Mouse (Mus musculus): ENCODE measurements at regions not wholly inside any gene's neighbourhood (a gene's known extent, or its start where the extent isn't known, plus 50 kb on each side); places are given as distances from the start of the nearest gene placed in this dataset.

- no peak for DNase-seq (ENCODE audit: low spot score)
These were observed 52.6 kb upstream of the Klf14 start for GRCm38 (mm10) chr6:31011407-31012020.

- DNase-seq (ENCODE audit: low spot score), result no peak
These were observed 57.7 kb upstream of the Klf14 start for GRCm38 (mm10) chr6:31016566-31016965.

DNA sequence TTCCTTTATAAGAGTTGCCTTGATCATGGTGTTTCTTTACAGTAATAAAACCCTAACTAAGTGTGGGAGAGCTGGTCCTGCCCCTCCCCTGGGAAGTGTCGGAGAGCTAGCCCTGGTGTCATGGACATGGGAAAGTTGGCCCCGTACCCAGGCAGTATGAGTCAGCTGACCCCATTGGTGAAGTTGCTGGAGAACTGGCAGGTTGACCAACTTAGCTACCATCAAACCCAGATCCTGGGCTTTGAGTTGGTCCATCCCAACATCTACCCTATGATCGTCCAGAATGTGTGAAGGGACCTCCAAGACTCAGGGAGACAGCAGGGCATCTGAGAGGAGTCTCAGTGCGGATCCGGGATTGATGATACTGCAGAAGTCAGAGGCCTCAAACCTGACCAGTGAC, 62.9 kb upstream of the Klf14 start:
- DNase-seq (ENCODE audit: low spot score), result no peak

DNA sequence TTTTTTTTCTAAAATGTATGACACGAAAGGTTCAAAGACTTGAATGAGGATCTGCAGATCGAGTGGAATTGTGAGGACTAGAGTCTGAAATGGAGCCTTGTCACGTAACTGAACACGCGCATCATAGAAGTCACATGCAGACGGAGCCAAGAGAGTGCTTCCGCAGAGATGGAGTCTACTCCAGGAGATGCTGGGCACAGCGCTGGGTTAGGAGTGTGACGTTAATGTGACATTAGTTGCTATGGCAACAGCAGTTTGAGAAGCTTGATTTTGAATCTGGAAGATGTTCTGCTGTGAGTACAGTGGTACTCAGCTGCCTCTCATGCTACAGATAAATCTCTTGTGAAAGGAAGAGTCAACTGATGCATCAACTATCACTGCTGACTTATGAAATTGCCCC, 70.9 kb upstream of the Klf14 start:
- DNase-seq (ENCODE audit: low spot score), result no peak

DNA sequence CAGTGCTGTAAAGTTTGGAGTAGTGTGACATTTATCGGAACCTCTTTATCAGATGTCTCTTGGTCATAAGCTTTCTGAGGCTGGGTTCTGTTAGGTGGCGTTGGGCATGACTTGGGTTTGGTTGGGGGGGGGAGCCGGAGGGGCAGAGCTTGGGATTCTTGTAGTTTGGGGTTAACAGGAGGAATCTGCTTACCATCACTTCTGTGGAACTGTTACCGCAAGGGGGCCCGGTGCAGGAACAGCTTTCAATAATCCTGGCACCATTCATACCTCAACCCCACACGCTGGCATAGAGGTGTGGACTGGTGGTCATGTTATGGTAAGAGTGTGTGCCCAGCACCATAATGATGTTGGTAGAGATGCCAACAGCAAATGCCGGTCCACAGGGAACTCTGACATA, 72.1 kb upstream of the Klf14 start:
- no peak for DNase-seq (ENCODE audit: low spot score)

DNA sequence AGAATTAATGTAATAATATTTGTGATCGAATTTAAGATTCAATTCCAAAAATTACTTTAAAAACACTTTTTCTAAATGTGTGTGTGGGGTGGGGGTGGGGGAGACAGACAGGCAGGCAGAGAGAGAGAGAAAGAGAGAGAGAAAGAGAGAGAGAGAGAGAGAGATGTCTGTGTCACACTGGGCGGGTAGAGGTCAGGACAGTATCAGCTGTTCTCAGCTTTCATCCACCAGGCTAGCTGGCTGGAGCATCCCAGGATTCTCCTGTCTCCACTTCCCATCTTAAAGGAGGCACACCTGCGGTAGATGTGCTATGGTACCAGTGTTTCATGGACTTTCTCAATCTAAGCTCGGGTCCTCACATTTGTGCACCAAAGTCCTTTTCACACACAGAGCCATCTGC, 73.3 kb upstream of the Klf14 start:
- no peak for DNase-seq (ENCODE audit: low spot score)

DNA sequence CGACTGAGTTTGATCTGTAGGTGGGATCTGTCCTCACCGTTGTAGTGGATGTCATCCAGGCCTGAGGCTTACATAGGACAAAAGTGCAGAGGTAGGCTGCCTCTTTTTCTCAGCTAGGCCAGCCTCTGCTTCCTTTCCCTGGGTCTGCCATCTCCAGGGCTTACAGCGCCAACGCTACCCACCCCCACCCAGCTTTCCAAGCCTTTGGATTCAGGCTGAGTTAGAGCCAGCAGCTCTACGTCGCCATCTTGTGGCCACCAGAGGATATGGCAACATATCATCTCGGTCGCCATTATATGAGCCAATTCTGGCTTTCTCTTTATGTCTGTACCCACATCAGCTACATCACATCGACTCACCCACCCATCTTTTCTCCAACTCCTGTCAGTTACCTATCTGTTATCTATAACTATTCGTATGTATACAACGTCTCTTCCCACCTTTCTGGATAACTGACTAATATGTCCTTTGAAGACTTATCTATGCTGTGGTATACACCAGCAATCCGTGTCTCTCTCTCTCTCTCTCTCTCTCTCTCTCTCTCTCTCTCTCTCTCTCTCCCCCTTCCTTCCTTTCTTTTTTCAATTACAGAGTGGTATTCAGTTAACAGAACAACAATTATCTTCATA, 74.2 kb upstream of the Klf14 start:
- DNase-seq (ENCODE audit: low spot score), result peak; percentile 81

- no peak for DNase-seq (ENCODE audit: low spot score)
These were observed 75.9 kb upstream of the Klf14 start for GRCm38 (mm10) chr6:31034796-31035195.

GRCm38 (mm10) chr6:31037801-31038395, 79.0 kb upstream of the Klf14 start:
- no peak for DNase-seq (ENCODE audit: low spot score)

GRCm38 (mm10) chr6:31038445-31038844, 79.6 kb upstream of the Klf14 start:
- peak; percentile 73 for DNase-seq (ENCODE audit: low spot score)

- no peak for DNase-seq (ENCODE audit: low spot score)
These were observed 80.6 kb upstream of the Klf14 start for GRCm38 (mm10) chr6:31039485-31039884.

GRCm38 (mm10) chr6:31040783-31041182, 81.9 kb upstream of the Klf14 start:
- no peak for DNase-seq (ENCODE audit: low spot score)

DNA sequence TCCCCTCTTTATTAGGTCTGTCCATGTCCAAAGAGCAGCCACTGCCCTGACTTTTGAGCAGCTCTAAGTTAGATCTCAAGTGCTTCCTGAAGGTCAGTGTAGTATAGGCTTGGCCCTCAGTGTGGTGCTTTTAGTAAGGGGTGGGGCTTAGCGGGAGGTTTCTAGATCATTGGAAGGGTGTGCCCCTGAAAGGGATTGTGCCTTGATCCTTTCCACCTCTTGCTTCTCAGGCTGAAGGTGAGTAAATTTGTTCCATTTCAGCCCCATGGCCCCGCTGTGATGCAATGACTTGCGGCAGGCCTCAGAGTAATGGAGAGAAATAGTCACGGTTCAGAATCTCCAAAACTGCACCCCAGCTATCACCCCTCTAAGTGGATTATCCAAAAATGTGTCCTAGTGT, 84.5 kb upstream of the Klf14 start:
- DNase-seq (ENCODE audit: low spot score), result no peak

DNA sequence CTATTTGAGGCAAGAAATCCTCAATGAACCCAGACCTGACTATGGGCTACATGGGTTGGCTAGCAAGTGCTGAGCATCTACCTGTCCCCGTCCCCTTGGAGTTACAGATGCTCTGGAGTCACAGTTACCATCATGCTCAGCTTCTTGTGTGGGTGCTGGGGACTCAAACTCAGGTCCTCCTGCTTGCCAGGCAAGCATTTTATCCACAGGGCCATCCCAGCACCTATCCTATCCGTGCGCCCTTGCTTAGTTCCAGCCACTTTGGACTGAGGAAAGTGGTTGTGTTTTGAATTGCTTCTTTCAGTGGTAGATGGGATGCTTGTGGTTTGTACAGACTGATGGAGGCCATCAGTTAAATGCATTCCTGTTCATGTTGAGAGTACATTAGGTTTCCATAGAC, 85.0 kb upstream of the Klf14 start:
- DNase-seq (ENCODE audit: low spot score), result no peak

DNA sequence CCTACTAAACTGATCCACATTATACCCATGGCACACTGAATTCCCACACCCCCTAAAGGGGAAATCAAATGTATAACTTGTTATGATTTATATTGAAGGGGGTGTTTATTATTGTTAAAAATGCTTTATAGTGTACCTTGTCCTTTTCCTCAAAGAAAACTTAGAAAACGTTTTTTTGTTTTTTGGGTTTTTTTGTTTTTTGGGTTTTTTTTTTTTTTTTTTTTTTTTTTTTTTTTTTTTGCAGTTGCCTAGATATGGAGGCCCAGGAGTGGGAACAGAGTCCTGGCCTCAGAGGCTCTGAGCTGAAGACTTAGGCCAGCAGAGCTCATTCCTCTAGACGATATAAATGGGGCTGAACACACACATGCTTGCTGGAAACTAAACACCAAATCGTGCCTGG, 87.3 kb upstream of the Klf14 start:
- DNase-seq (ENCODE audit: low spot score), result no peak

DNA sequence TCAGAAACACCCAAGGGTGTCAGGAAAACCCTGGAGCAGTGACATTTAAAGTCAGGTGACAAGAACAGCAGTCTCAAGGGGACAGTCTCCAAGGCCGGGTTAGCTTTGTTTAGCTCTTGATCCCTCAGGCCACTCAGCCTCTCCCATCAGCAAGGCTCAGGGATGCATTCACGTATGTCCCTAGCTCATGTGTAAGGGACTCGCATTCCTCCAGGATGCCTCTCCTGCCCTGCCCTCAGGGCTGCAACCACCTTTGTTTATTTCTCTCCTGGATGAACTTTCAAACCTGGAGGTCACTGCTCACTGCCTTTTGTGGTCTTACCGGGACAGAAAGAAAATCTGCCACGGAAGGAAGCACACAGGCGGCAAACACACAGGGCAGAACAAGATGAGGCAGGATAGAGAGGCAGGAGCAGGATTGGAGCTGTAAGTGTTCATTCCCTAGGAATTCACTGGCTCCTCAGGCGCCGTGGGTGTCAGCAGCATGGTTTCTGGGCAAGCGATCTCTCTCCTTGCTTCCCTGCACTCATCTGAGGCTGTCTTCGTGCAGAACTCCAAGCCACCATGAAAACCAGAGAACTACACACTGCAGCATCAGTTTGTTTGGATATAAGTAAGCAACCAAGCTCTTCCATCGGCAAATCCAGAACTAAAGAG, 90.2 kb upstream of the Klf14 start:
- no peak for DNase-seq (ENCODE audit: low spot score)

GRCm38 (mm10) chr6:31050831-31051230, 92.0 kb upstream of the Klf14 start:
- DNase-seq (ENCODE audit: low spot score), result no peak

DNA sequence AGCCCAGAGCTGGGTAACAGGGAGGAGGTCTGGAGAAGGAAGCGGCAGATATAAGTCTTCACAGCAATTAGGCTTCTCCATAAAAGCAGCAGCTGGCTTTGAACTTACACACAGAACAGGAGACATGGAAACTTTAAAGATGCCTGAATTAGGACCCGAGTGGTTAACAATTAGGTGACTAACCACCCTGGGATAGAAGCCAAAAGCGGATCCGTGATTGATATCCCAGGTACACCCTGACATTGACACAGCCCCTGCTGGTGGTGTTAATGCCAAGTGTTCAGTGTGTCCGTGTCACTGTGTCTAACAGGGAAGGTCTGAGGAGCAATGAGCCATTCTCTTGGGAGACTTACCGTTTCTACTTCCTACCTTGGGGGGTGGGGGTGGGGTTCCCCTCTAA, 92.9 kb upstream of the Klf14 start:
- DNase-seq (ENCODE audit: low spot score), result no peak

GRCm38 (mm10) chr6:31053003-31053402, 94.1 kb upstream of the Klf14 start:
- DNase-seq (ENCODE audit: low spot score), result peak; percentile 77

DNA sequence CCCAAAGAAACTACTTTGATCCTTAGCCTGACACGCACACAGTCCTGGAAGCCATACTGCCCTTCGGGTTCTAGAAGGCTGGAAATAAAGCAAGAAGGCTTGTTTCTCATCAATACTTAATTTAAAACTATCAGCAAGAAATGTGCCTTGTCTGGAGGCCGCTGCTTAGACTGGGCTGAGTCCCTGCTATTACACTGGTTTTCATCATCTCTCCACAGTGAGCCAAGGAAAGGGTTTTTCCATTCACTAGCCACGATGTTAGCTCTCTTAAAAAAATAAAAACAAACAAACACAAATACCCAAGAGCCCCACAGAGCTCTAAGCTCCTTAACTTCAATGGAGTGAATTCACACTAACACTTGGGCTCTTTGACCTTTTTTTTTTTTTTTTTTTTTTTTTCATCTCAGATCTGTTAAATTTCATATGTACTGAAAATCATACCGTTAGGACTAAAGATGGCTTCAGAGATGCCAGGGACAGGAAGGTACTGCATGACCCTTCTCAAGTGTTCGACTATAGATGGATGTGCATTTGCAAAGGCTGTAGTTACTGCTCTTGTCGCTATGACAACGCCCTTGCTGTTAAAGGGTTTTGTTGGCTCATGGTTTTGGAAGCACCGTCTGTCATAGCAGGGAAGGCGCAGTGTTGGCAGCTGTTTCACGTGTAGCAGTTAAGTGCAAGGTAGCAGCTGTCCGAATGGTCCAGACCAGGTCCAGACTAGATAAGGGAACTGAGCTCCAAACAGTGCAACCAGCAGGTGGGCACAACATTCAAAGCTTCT, 98.1 kb upstream of the Klf14 start:
- DNase-seq (ENCODE audit: low spot score), result no peak

DNA sequence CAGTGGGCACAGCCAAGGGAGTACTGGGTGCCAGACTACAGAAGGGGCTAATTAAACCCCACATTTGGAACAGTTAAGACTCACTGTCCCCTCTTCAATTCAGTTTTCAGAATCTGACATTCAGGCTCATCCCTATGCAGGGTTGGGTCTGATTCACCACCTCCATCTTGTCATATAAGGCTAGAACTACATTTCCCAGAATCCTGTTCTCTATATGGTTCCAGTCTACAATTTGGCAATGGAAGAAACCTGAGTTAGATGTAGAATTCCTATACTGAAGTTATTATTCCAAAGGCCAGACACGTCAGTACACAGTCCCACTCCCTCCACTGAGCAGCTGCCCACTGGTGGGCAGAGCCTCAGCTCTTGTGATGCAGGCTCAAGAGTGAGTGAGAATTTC, 99.4 kb upstream of the Klf14 start:
- DNase-seq (ENCODE audit: low spot score), result no peak

DNA sequence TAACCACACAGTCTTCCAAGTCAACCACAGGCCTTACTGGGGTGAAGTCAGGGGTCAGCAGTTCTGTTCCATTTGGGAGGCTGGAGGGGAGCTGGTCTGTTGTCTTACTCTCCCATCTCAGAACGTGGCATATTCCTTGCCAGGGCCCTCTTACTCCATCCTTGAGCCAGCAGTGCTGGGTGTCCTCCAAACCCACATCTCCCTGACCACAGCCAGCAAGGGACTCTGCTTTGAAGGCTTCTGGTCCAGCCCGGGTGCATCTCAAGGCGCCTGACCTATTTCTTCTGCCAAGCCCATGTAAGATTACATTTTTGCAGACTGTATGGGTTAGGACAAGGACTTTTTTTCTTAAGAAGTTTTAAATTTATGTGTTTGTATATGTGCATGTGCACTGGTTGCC, 100.1 kb upstream of the Klf14 start:
- DNase-seq (ENCODE audit: low spot score), result no peak

DNA sequence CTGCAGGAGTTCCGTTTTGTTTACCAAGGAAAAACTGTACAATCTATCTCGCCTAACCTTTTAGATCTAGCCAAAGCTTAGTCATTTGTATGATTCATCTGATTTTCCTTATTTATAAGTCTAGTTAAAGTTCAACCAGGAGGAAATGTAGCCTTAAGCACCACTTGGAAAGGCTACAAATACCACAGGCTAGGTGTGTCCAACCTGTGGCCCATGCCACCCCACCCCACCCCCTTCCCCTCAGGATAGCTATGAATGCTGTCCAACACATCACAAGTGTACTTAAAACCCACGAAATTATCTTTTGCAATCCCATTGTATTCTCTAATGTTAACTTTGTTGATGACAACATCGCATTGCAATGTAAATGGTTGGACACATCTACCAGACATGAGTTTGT, 102.9 kb upstream of the Klf14 start:
- no peak for DNase-seq (ENCODE audit: low spot score)

Measured in embryo, embryonic 10 days (tissue).